Mouse (Mus musculus) stomach, embryonic 14.5 days (tissue): ENCODE measurements around the gene Mta2. TPM values are rescaled to one million over a fixed set of nuclear protein-coding genes. Genes with fewer than 3 reads are reported as not detected.

Experiments
- ATAC-seq: fragments of 200-750 bp; cut with Nextera tagmentation; 2 replicates; pipeline ENCODE4 v1.8.0; 2017; ENCODE audit warnings: low read depth, moderate TSS enrichment; ENCODE audit not compliant: insufficient number of reproducible peaks, insufficient read depth, low FRiP score
- H3K27ac ChIP-seq: fragments of 300-500 bp; sonication (generic); 2 replicates; pipeline ENCODE4 v1.5.1; 2014; ENCODE audit warnings: mild to moderate bottlenecking, low read length, moderate library complexity, mixed read lengths
- H3K27me3 ChIP-seq: fragments of 300-500 bp; sonication (generic); 2 replicates; pipeline ENCODE4 v1.6.1; 2014; ENCODE audit warnings: low read length, control low read depth, mixed read lengths; ENCODE audit not compliant: control insufficient read depth, insufficient read depth
- H3K36me3 ChIP-seq: fragments of 300-500 bp; sonication (generic); 2 replicates; pipeline ENCODE4 v1.6.1; 2014; ENCODE audit warnings: mild to moderate bottlenecking, control low read depth, low read length, moderate library complexity, mixed read lengths; ENCODE audit not compliant: control insufficient read depth, insufficient read depth
- H3K4me1 ChIP-seq: fragments of 300-500 bp; sonication (generic); 2 replicates; pipeline ENCODE4 v1.6.1; 2014; ENCODE audit warnings: low read length, control low read depth, mixed read lengths; ENCODE audit not compliant: control insufficient read depth, insufficient read depth
- H3K4me2 ChIP-seq: fragments of 300-500 bp; sonication (generic); replicated peaks from 2 replicates; pipeline ENCODE4 v1.6.1; 2014; ENCODE audit warnings: low read depth, low read length, control low read depth
- H3K4me3 ChIP-seq: fragments of 300-500 bp; sonication (generic); 2 replicates; pipeline ENCODE4 v1.5.1; 2014; ENCODE audit warnings: low read depth, low read length, control low read depth
- H3K9ac ChIP-seq: fragments of 300-500 bp; sonication (generic); replicated peaks from 2 replicates; pipeline ENCODE4 v1.6.1; 2014; ENCODE audit warnings: low read depth, mild to moderate bottlenecking, control low read depth, low read length, moderate library complexity, mixed read lengths
- H3K9me3 ChIP-seq: fragments of 300-500 bp; sonication (generic); 2 replicates; pipeline ENCODE4 v1.6.1; 2016; ENCODE audit warnings: low read depth, low read length, control low read depth; ENCODE audit not compliant: control insufficient read depth
- WGBS: fragments of 180-500 bp; shearing (Covaris S2); extraction: QIAGEN DNeasy Blood & Tissue Kit; methylation state at CpG from one replicate; pipeline ENCODE4 v1.1.7; 2014; 5-methylcytosine and 5-hydroxymethylcytosine counted together
- polyA plus RNA-seq: library from polyadenylated mRNA; unstranded; fragments of >200 nt; fragmentation: Nextera tagmentation; extraction: Ambion mirVana; gene quantifications from 2 replicates; pipeline ENCODE4 v1.2.1, GENCODE M21; 2014

Gene Mta2
- polyA plus RNA-seq, 1 experiment from 2014 or later: 41.5 TPM

- Histone ChIP-seq H3K9me3 (no peaks in the 10 kb centered on the region), H3K9ac (no peak overlapping the region), H3K27me3 (no peaks in the 10 kb centered on the region), H3K27ac (no peak overlapping the region), H3K4me3 (no peak overlapping the region), H3K4me1 (peaks cover 56% of the 10 kb centered on the region), H3K4me2 (no peak overlapping the region), H3K36me3 (no peaks in the 10 kb centered on the region)
- WGBS: 70% methylated on average over 2 of the region's 2 CpGs
- ATAC-seq: no peak
Observed at GRCm38 (mm10) chr19:8993625-8993912, 51.9 kb downstream of the Mta2 start.

- H3K27ac ChIP-seq: no peak overlapping the region
- H3K9ac ChIP-seq: no peak overlapping the region
- no peak for ATAC-seq
- no peak overlapping the region for H3K4me3 ChIP-seq
- H3K4me2 ChIP-seq: no peak overlapping the region
- no peaks in the 10 kb centered on the region for H3K27me3 ChIP-seq
- WGBS: 72% methylated on average over 10 of the region's 10 CpGs
- peaks cover 3% of the 10 kb centered on the region; the same call in 1 of the 2 replicates for H3K36me3 ChIP-seq
- H3K9me3 ChIP-seq: no peaks in the 10 kb centered on the region
- H3K4me1 ChIP-seq: peaks cover 59% of the 10 kb centered on the region
Observed at GRCm38 (mm10) chr19:8994813-8995607, 53.3 kb downstream of the Mta2 start.

GRCm38 (mm10) chr19:8996601-8997000 lies 54.9 kb downstream of the Mta2 start:
- Histone ChIP-seq H3K4me1 (peaks cover 49% of the 10 kb centered on the region), H3K9ac (no peak overlapping the region)

GRCm38 (mm10) chr19:8997546-8997945 lies 55.9 kb downstream of the Mta2 start:
- Histone ChIP-seq H3K9ac (no peak overlapping the region), H3K4me3 (no peak overlapping the region), H3K4me2 (peak overlapping the region; percentile 8; the same call in 1 of the 2 replicates), H3K27ac (peak overlapping the region; percentile 66), H3K36me3 (peaks cover 28% of the 10 kb centered on the region), H3K9me3 (no peaks in the 10 kb centered on the region), H3K4me1 (peaks cover 39% of the 10 kb centered on the region), H3K27me3 (no peaks in the 10 kb centered on the region)
- ATAC-seq: peak; percentile 93
- 36% methylated on average over 4 of the region's 4 CpGs for WGBS

More at GRCm38 (mm10) chr19:8996601-8997000, 54.9 kb downstream of the Mta2 start:
- no peak for ATAC-seq
- WGBS: 96% methylated on average over 6 of the region's 6 CpGs
- Histone ChIP-seq H3K27me3 (no peaks in the 10 kb centered on the region), H3K4me3 (no peak overlapping the region), H3K36me3 (peaks cover 18% of the 10 kb centered on the region), H3K4me2 (no peak overlapping the region), H3K27ac (peak overlapping the region; percentile 66; the same call in 1 of the 2 replicates), H3K9me3 (no peaks in the 10 kb centered on the region)

GRCm38 (mm10) chr19:8998546-8998945 lies 56.9 kb downstream of the Mta2 start:
- H3K27ac ChIP-seq: peak overlapping the region; percentile 66; the same call in 1 of the 2 replicates
- H3K4me2 ChIP-seq: no peak overlapping the region
- no peaks in the 10 kb centered on the region for H3K9me3 ChIP-seq
- H3K4me3 ChIP-seq: no peak overlapping the region
- H3K27me3 ChIP-seq: no peaks in the 10 kb centered on the region
- peaks cover 38% of the 10 kb centered on the region for H3K36me3 ChIP-seq
- ATAC-seq: no peak
- H3K9ac ChIP-seq: no peak overlapping the region
- WGBS: 78% methylated on average over 6 of the region's 6 CpGs
- peaks cover 30% of the 10 kb centered on the region for H3K4me1 ChIP-seq

- no peaks in the 10 kb centered on the region for H3K9me3 ChIP-seq
- H3K36me3 ChIP-seq: peaks cover 44% of the 10 kb centered on the region
- H3K4me1 ChIP-seq: peaks cover 27% of the 10 kb centered on the region
- no peak overlapping the region for H3K4me3 ChIP-seq
- no peak overlapping the region for H3K9ac ChIP-seq
- H3K27me3 ChIP-seq: no peaks in the 10 kb centered on the region
- no peak overlapping the region; the same call in 1 of the 2 replicates for H3K27ac ChIP-seq
- WGBS: 76% methylated on average over 4 of the region's 4 CpGs
- no peak overlapping the region for H3K4me2 ChIP-seq
- ATAC-seq: no peak
Observed at GRCm38 (mm10) chr19:8999223-8999622, 57.5 kb downstream of the Mta2 start.

Other genes starting within 250 kb of the Mta2 start
- 80.8 and 91.1 TPM in 2 replicates for gene Slc3a2, start 218.5 kb upstream of the Mta2 start, polyA plus RNA-seq
- 79.4 and 85.6 TPM in 2 replicates for gene Wdr74, start 206.0 kb upstream of the Mta2 start, polyA plus RNA-seq
- 1.0 and 1.9 TPM in 2 replicates for gene 1700092M07Rik, start 201.2 kb upstream of the Mta2 start, polyA plus RNA-seq
- gene Stx5a, start 200.5 kb upstream of the Mta2 start, polyA plus RNA-seq: 141 and 143 TPM in 2 replicates
- gene Nxf1, start 184.8 kb upstream of the Mta2 start, polyA plus RNA-seq: 168 and 178 TPM in 2 replicates
- 178 and 194 TPM in 2 replicates for gene Tmem223, start 170.9 kb upstream of the Mta2 start, polyA plus RNA-seq
- 85.4 and 94.0 TPM in 2 replicates for gene Tmem179b, start 167.4 kb upstream of the Mta2 start, polyA plus RNA-seq
- 17.1 and 17.5 TPM in 2 replicates for gene Taf6l, start 155.5 kb upstream of the Mta2 start, polyA plus RNA-seq
- 140 and 151 TPM in 2 replicates for gene Polr2g, start 143.3 kb upstream of the Mta2 start, polyA plus RNA-seq
- gene Zbtb3, start 139.3 kb upstream of the Mta2 start, polyA plus RNA-seq: 4.7 and 5.2 TPM in 2 replicates
- gene Ttc9c, start 122.5 kb upstream of the Mta2 start, polyA plus RNA-seq: 47.5 and 51.7 TPM in 2 replicates
- 10.0 and 10.1 TPM in 2 replicates for gene Hnrnpul2, start 121.9 kb upstream of the Mta2 start, polyA plus RNA-seq
- gene AC129217.1, start 112.1 kb upstream of the Mta2 start, polyA plus RNA-seq: not detected in 2 replicates
- gene Bscl2, start 104.4 kb upstream of the Mta2 start, polyA plus RNA-seq: 42.5 and 43.0 TPM in 2 replicates
- 13.9 and 17.8 TPM in 2 replicates for gene Gng3, start 102.7 kb upstream of the Mta2 start, polyA plus RNA-seq
- 1.2 and 1.6 TPM in 2 replicates for gene Lrrn4cl, start 91.1 kb upstream of the Mta2 start, polyA plus RNA-seq
- gene Ubxn1, start 70.4 kb upstream of the Mta2 start, polyA plus RNA-seq: 154 and 162 TPM in 2 replicates
- gene Uqcc3, start 61.0 kb upstream of the Mta2 start, polyA plus RNA-seq: 63.9 and 67.6 TPM in 2 replicates
- 58.5 and 82.3 TPM in 2 replicates for gene Lbhd1, start 58.1 kb upstream of the Mta2 start, polyA plus RNA-seq
- not detected in 2 replicates for gene Gm49403, start 57.9 kb upstream of the Mta2 start, polyA plus RNA-seq
- gene 1810009A15Rik, start 53.0 kb upstream of the Mta2 start, polyA plus RNA-seq: 71.0 and 82.4 TPM in 2 replicates
- not detected in 2 replicates for gene Gm49416, start 52.9 kb upstream of the Mta2 start, polyA plus RNA-seq
- 29.3 and 33.5 TPM in 2 replicates for gene Ints5, start 48.9 kb upstream of the Mta2 start, polyA plus RNA-seq
- gene Ganab, start 43.8 kb upstream of the Mta2 start, polyA plus RNA-seq: 82.0 and 90.3 TPM in 2 replicates
- 35.7 and 37.5 TPM in 2 replicates for gene B3gat3, start 21.5 kb upstream of the Mta2 start, polyA plus RNA-seq
- 1.0 and 2.0 TPM in 2 replicates for gene Rom1, start 12.5 kb upstream of the Mta2 start, polyA plus RNA-seq
- 16.8 and 18.2 TPM in 2 replicates for gene Eml3, start 12.3 kb upstream of the Mta2 start, polyA plus RNA-seq
- 27.2 and 27.6 TPM in 2 replicates for gene Tut1, start 12.0 kb downstream of the Mta2 start, polyA plus RNA-seq
- 469 and 470 TPM in 2 replicates for gene Eef1g, start 25.2 kb downstream of the Mta2 start, polyA plus RNA-seq
- gene Ahnak, start 47.4 kb downstream of the Mta2 start, polyA plus RNA-seq: 33.4 and 40.6 TPM in 2 replicates
- gene Scgb1a1, start 146.1 kb downstream of the Mta2 start, polyA plus RNA-seq: not detected in 2 replicates
- gene Asrgl1, start 193.8 kb downstream of the Mta2 start, polyA plus RNA-seq: 9.3 and 15.2 TPM in 2 replicates